Mouse (Mus musculus) forebrain, embryonic 12.5 days (tissue): ENCODE results near the gene Bcl10. TPM values are rescaled to one million over a fixed set of nuclear protein-coding genes. Genes with fewer than 3 reads are reported as not detected.
"Not testable (repeated sequence)": the region's sequence is repeated elsewhere in the genome, so short reads cannot be mapped to it uniquely, and the experiment has no call there.

ENCODE experiments used
- ATAC-seq: fragments of 200-750 bp; cut with Nextera tagmentation; 2 replicates; pipeline ENCODE4 v1.8.0; 2017; ENCODE audit warnings: moderate TSS enrichment; ENCODE audit not compliant: low FRiP score
- H3K27ac ChIP-seq: fragments of 300-500 bp; sonication (generic); 2 replicates; pipeline ENCODE4 v1.5.1; 2016; ENCODE audit warnings: mild to moderate bottlenecking
- H3K27me3 ChIP-seq: fragments of 300-500 bp; sonication (generic); 2 replicates; pipeline ENCODE4 v1.6.1; 2016; ENCODE audit warnings: mild to moderate bottlenecking
- H3K36me3 ChIP-seq: fragments of 300-500 bp; sonication (generic); replicated peaks from 2 replicates; pipeline ENCODE4 v1.6.1; 2016; ENCODE audit warnings: mild to moderate bottlenecking
- H3K4me1 ChIP-seq: fragments of 300-500 bp; sonication (generic); 2 replicates; pipeline ENCODE4 v1.6.1; 2016
- H3K4me2 ChIP-seq: fragments of 300-500 bp; sonication (generic); 2 replicates; pipeline ENCODE4 v1.6.1; 2016; ENCODE audit warnings: mild to moderate bottlenecking, moderate library complexity
- H3K4me3 ChIP-seq: fragments of 300-500 bp; sonication (generic); replicated peaks from 2 replicates; pipeline ENCODE4 v1.5.1; 2016; ENCODE audit warnings: mild to moderate bottlenecking
- H3K9ac ChIP-seq: fragments of 300-500 bp; sonication (generic); 2 replicates; pipeline ENCODE4 v1.6.1; 2016; ENCODE audit warnings: mild to moderate bottlenecking
- H3K9me3 ChIP-seq: fragments of 300-500 bp; sonication (generic); 2 replicates; pipeline ENCODE4 v1.6.1; 2016
- WGBS: fragments of 180-500 bp; shearing (Covaris S2); methylation state at CpG from one replicate; pipeline ENCODE4 v1.1.7; 2016; 5-methylcytosine and 5-hydroxymethylcytosine counted together
- polyA plus RNA-seq: library from polyadenylated mRNA; unstranded; fragments of >200 nt; fragmentation: Nextera tagmentation; extraction: Ambion mirVana; gene quantifications from 2 replicates; pipeline ENCODE4 v1.2.1, GENCODE M21; 2016

Bcl10 gene
- polyA plus RNA-seq, 1 experiment from 2014 or later = 50.7 TPM

GRCm38 (mm10) chr3:145962411-145962810 is 39.8 kb downstream of the Bcl10 start:
- H3K4me1 ChIP-seq = peaks cover 18% of the 10 kb centered on the region
- H3K27ac ChIP-seq = no peak overlapping the region
- no peaks in the 10 kb centered on the region for H3K36me3 ChIP-seq
- no peak overlapping the region for H3K4me3 ChIP-seq
- ATAC-seq = no peak
- WGBS = 19% methylated on average over 9 of the region's 9 CpGs
- no peak overlapping the region for H3K9ac ChIP-seq
- 0 out of 2 replicates have a peak, but pooled peaks cover 6% of the 10 kb centered on the region for H3K9me3 ChIP-seq
- H3K4me2 ChIP-seq = no peak overlapping the region
- peaks cover 37% of the 10 kb centered on the region for H3K27me3 ChIP-seq

GRCm38 (mm10) chr3:145963101-145964017 is 40.8 kb downstream of the Bcl10 start:
- Histone ChIP-seq H3K9me3 (0 out of 2 replicates have a peak, but pooled peaks cover 1% of the 10 kb centered on the region), H3K4me3 (peak overlapping the region; percentile 16), H3K9ac (no peak overlapping the region), H3K27me3 (peaks cover 37% of the 10 kb centered on the region), H3K27ac (no peak overlapping the region), H3K36me3 (no peaks in the 10 kb centered on the region), H3K4me1 (peaks cover 18% of the 10 kb centered on the region), H3K4me2 (peak overlapping the region; percentile 45)
- WGBS = 13% methylated on average over 31 of the region's 31 CpGs
- 0 out of 2 replicates have a peak, but pooled peaks have one; percentile 46 for ATAC-seq

GRCm38 (mm10) chr3:145964018-145964387 is 41.4 kb downstream of the Bcl10 start:
- peak; percentile 55; the same call in 1 of the 2 replicates for ATAC-seq
- H3K36me3 ChIP-seq = no peaks in the 10 kb centered on the region
- no peak overlapping the region for H3K27ac ChIP-seq
- H3K9ac ChIP-seq = no peak overlapping the region
- H3K4me1 ChIP-seq = peaks cover 18% of the 10 kb centered on the region
- 14% methylated on average over 10 of the region's 10 CpGs for WGBS
- peak overlapping the region; percentile 45 for H3K4me2 ChIP-seq
- H3K9me3 ChIP-seq = no peaks in the 10 kb centered on the region
- H3K27me3 ChIP-seq = peaks cover 37% of the 10 kb centered on the region
- peak overlapping the region; percentile 16 for H3K4me3 ChIP-seq

- no peaks in the 10 kb centered on the region for H3K36me3 ChIP-seq
- 11% methylated on average over 10 of the region's 10 CpGs for WGBS
- 0 out of 2 replicates have a peak, but pooled peaks have one; percentile 30 for ATAC-seq
- H3K4me3 ChIP-seq = no peak overlapping the region
- peaks cover 18% of the 10 kb centered on the region for H3K4me1 ChIP-seq
- H3K27me3 ChIP-seq = peaks cover 37% of the 10 kb centered on the region
- no peak overlapping the region for H3K27ac ChIP-seq
- H3K9me3 ChIP-seq = no peaks in the 10 kb centered on the region
- no peak overlapping the region for H3K9ac ChIP-seq
- peak overlapping the region; percentile 45 for H3K4me2 ChIP-seq
Observed at GRCm38 (mm10) chr3:145964473-145964872, 41.9 kb downstream of the Bcl10 start.

GRCm38 (mm10) chr3:145965583-145965982 is 43.0 kb downstream of the Bcl10 start:
- H3K4me1 ChIP-seq = peaks cover 18% of the 10 kb centered on the region
- peaks cover 37% of the 10 kb centered on the region for H3K27me3 ChIP-seq
- 77% methylated on average over 3 of the region's 3 CpGs for WGBS
- not testable (repeated sequence) for ATAC-seq, H3K4me3 ChIP-seq, H3K9ac ChIP-seq, H3K36me3 ChIP-seq, H3K4me2 ChIP-seq, H3K27ac ChIP-seq, H3K9me3 ChIP-seq

GRCm38 (mm10) chr3:145966806-145967205 is 44.2 kb downstream of the Bcl10 start:
- peaks cover 18% of the 10 kb centered on the region for H3K4me1 ChIP-seq
- no peak overlapping the region for H3K27ac ChIP-seq
- H3K27me3 ChIP-seq = peaks cover 34% of the 10 kb centered on the region
- no peaks in the 10 kb centered on the region for H3K36me3 ChIP-seq
- ATAC-seq = no peak
- H3K9me3 ChIP-seq = no peaks in the 10 kb centered on the region
- no peak overlapping the region for H3K4me3 ChIP-seq
- H3K9ac ChIP-seq = no peak overlapping the region
- 89% methylated on average over 5 of the region's 5 CpGs for WGBS
- no peak overlapping the region for H3K4me2 ChIP-seq

GRCm38 (mm10) chr3:145969031-145969501 is 46.5 kb downstream of the Bcl10 start:
- ATAC-seq = no peak
- H3K4me3 ChIP-seq = no peak overlapping the region
- no peaks in the 10 kb centered on the region for H3K36me3 ChIP-seq
- WGBS = 55% methylated on average over 14 of the region's 14 CpGs
- H3K9me3 ChIP-seq = peaks cover 3% of the 10 kb centered on the region
- no peak overlapping the region for H3K27ac ChIP-seq
- peaks cover 14% of the 10 kb centered on the region for H3K27me3 ChIP-seq
- no peak overlapping the region for H3K4me2 ChIP-seq
- H3K4me1 ChIP-seq = peaks cover 6% of the 10 kb centered on the region
- no peak overlapping the region for H3K9ac ChIP-seq

- ATAC-seq = no peak
- 63% methylated on average over 10 of the region's 10 CpGs for WGBS
- Histone ChIP-seq H3K4me1 (no peaks in the 10 kb centered on the region), H3K27me3 (0 out of 2 replicates have a peak, but pooled peaks cover 3% of the 10 kb centered on the region), H3K9ac (no peak overlapping the region), H3K9me3 (peaks cover 7% of the 10 kb centered on the region), H3K36me3 (no peaks in the 10 kb centered on the region), H3K4me3 (no peak overlapping the region), H3K4me2 (no peak overlapping the region), H3K27ac (no peak overlapping the region)
Observed at GRCm38 (mm10) chr3:145971501-145971900, 48.9 kb downstream of the Bcl10 start.

- ATAC-seq = no peak
- Histone ChIP-seq H3K9me3 (peaks cover 7% of the 10 kb centered on the region), H3K9ac (no peak overlapping the region), H3K4me2 (no peak overlapping the region), H3K4me1 (no peaks in the 10 kb centered on the region), H3K36me3 (no peaks in the 10 kb centered on the region), H3K27me3 (0 out of 2 replicates have a peak, but pooled peaks cover 3% of the 10 kb centered on the region), H3K4me3 (no peak overlapping the region), H3K27ac (no peak overlapping the region)
- whole genome bisulfite sequencing = 87% methylated on average over 7 of the region's 7 CpGs
Observed at GRCm38 (mm10) chr3:145974986-145975385, 52.4 kb downstream of the Bcl10 start.

Other genes starting within 250 kb of the Bcl10 start
- 85.9 and 103 TPM in 2 replicates for gene Ddah1, start 164.1 kb upstream of the Bcl10 start, polyA plus RNA-seq
- 63.0 and 64.4 TPM in 2 replicates for gene 2410004B18Rik, start 15.2 kb downstream of the Bcl10 start, polyA plus RNA-seq
- 0.97 and 1.5 TPM in 2 replicates for gene Syde2, start 65.1 kb downstream of the Bcl10 start, polyA plus RNA-seq
- 0.23 and 0.49 TPM in 2 replicates for gene Wdr63, start 185.3 kb downstream of the Bcl10 start, polyA plus RNA-seq
- 1.9 and 3.8 TPM in 2 replicates for gene Mcoln3, start 194.6 kb downstream of the Bcl10 start, polyA plus RNA-seq
- gene Mcoln2, start 227.0 kb downstream of the Bcl10 start, polyA plus RNA-seq = 0.20 and 0.23 TPM in 2 replicates